Mouse (Mus musculus) kidney, adult 2 months (tissue): ENCODE results near the gene Btbd18. TPM values are rescaled to one million over a fixed set of nuclear protein-coding genes. Genes with fewer than 3 reads are reported as not detected.

Experiments used
- DNase-seq: peaks from one replicate; pipeline ENCODE4 v3.0.0; 2021
- H3K27ac ChIP-seq: fragments of 200-500 bp; 2 replicates; pipeline ENCODE4 v1.5.1; 2012; ENCODE audit warnings: low read depth, low read length, control low read depth, inconsistent platforms; ENCODE audit not compliant: insufficient read depth
- H3K27me3 ChIP-seq: fragments of 200-500 bp; replicated peaks from 2 replicates; pipeline ENCODE4 v1.6.1; 2012; ENCODE audit warnings: mild to moderate bottlenecking, moderate library complexity, low read length, inconsistent platforms; ENCODE audit not compliant: control insufficient read depth, insufficient read depth
- H3K36me3 ChIP-seq: fragments of 200-500 bp; 2 replicates; pipeline ENCODE4 v1.6.1; 2012; ENCODE audit warnings: mild to moderate bottlenecking, moderate library complexity, low read length, inconsistent platforms; ENCODE audit not compliant: control insufficient read depth, insufficient read depth
- H3K4me1 ChIP-seq: fragments of 200-500 bp; 2 replicates; pipeline ENCODE4 v1.6.1; 2011; ENCODE audit warnings: low read length; ENCODE audit not compliant: control insufficient read depth, insufficient read depth
- H3K4me3 ChIP-seq: fragments of 200-500 bp; 2 replicates; pipeline ENCODE4 v1.5.1; 2011; ENCODE audit warnings: mild to moderate bottlenecking, low read depth, low read length, control low read depth; ENCODE audit not compliant: insufficient read depth
- CTCF ChIP-seq: fragments of 200-500 bp; conservative IDR thresholded peaks from 2 replicates; pipeline ENCODE4 v1.5.1; 2011; ENCODE audit warnings: low read depth, mild to moderate bottlenecking, control low read depth, low read length, moderate library complexity, mixed read lengths; ENCODE audit not compliant: insufficient read depth, insufficient read length
- POLR2A ChIP-seq: fragments of 200-500 bp; IDR thresholded peaks from one replicate; pipeline ENCODE4 v1.6.1; 2011; ENCODE audit warnings: low read depth, low read length, control low read depth
- WGBS: fragments of 180-500 bp; shearing (Covaris S2); methylation state at CpG from one replicate; pipeline ENCODE4 v1.1.7; 2018; 5-methylcytosine and 5-hydroxymethylcytosine counted together
- polyA plus RNA-seq: library from polyadenylated mRNA; depleted of rRNA; stranded (reverse); fragments of >200 nt; gene quantifications from 2 replicates; pipeline ENCODE4 v1.2.3, GENCODE M21; 2012

Btbd18 gene
- polyA plus RNA-seq, 1 experiment = 0.02 TPM

GRCm38 (mm10) chr2:84648369-84648768, 10.5 kb upstream of the Btbd18 start:
- H3K36me3 ChIP-seq = no peaks in the 10 kb centered on the region
- peak overlapping the region; percentile 48 for H3K4me3 ChIP-seq
- no peak overlapping the region for H3K27ac ChIP-seq
- H3K4me1 ChIP-seq = peaks cover 16% of the 10 kb centered on the region; the same call in 1 of the 2 replicates
- no peaks in the 10 kb centered on the region for H3K27me3 ChIP-seq
- TF ChIP-seq CTCF (0 out of 2 replicates have a peak, but pooled peaks have one; percentile 5), POLR2A (no peak)
- 8% methylated on average over 6 of the region's 6 CpGs for WGBS
- DNase-seq = no peak

- Histone ChIP-seq H3K36me3 (no peaks in the 10 kb centered on the region), H3K4me1 (peaks cover 10% of the 10 kb centered on the region; the same call in 1 of the 2 replicates), H3K27ac (peak overlapping the region; percentile 82), H3K27me3 (no peaks in the 10 kb centered on the region), H3K4me3 (peak overlapping the region; percentile 100)
- WGBS = 0% methylated on average over 10 of the region's 10 CpGs
- DNase-seq = peak; percentile 38
- TF ChIP-seq POLR2A (no peak), CTCF (no peak)
Observed at GRCm38 (mm10) chr2:84649674-84650073, 9.2 kb upstream of the Btbd18 start.

- peak within 1 kb of the TSS; percentile 100 for H3K4me3 ChIP-seq
- DNase-seq = peak; percentile 95
- no peaks in the 10 kb centered on the region for H3K36me3 ChIP-seq
- no peak for TF ChIP-seq CTCF
- peak; percentile 63 for TF ChIP-seq POLR2A
- WGBS = 1% methylated on average over 15 of the region's 15 CpGs
- H3K4me1 ChIP-seq = peaks cover 10% of the 10 kb centered on the region; the same call in 1 of the 2 replicates
- peak within 1 kb of the TSS; percentile 100 for H3K27ac ChIP-seq
- no peaks in the 10 kb centered on the region for H3K27me3 ChIP-seq
Observed at GRCm38 (mm10) chr2:84650464-84651195, 8.2 kb upstream of the Btbd18 start, which contains the start of gene Ctnnd1. Gene Ctnnd1, minus strand, starts transcription at chr2:84650765.

GRCm38 (mm10) chr2:84653354-84653753, 5.5 kb upstream of the Btbd18 start:
- no peaks in the 10 kb centered on the region for H3K27me3 ChIP-seq
- peaks cover 4% of the 10 kb centered on the region; the same call in 1 of the 2 replicates for H3K4me1 ChIP-seq
- H3K4me3 ChIP-seq = no peak overlapping the region
- peak; percentile 37 for DNase-seq
- no peaks in the 10 kb centered on the region for H3K36me3 ChIP-seq
- TF ChIP-seq CTCF (peak; percentile 25; the same call in 1 of the 2 replicates), POLR2A (no peak)
- no peak overlapping the region for H3K27ac ChIP-seq

- WGBS = 77% methylated on average over 1 of the region's 1 CpGs
- no peak for TF ChIP-seq POLR2A
- TF ChIP-seq CTCF = no peak
Observed at GRCm38 (mm10) chr2:84655864-84656263, 3.0 kb upstream of the Btbd18 start.

GRCm38 (mm10) chr2:84660253-84660652, 1.4 kb downstream of the Btbd18 start:
- Histone ChIP-seq H3K27me3 (no peaks in the 10 kb centered on the region), H3K27ac (no peak overlapping the region), H3K4me3 (no peak overlapping the region), H3K4me1 (no peaks in the 10 kb centered on the region), H3K36me3 (no peaks in the 10 kb centered on the region)
- DNase-seq = peak; percentile 85
- peak; percentile 56 for TF ChIP-seq CTCF
- no peak for TF ChIP-seq POLR2A
- 43% methylated on average over 3 of the region's 3 CpGs for WGBS

More at GRCm38 (mm10) chr2:84655864-84656263, 3.0 kb upstream of the Btbd18 start:
- H3K4me3 ChIP-seq = no peak overlapping the region
- H3K27me3 ChIP-seq = no peaks in the 10 kb centered on the region
- DNase-seq = no peak
- H3K4me1 ChIP-seq = peaks cover 2% of the 10 kb centered on the region; the same call in 1 of the 2 replicates
- H3K36me3 ChIP-seq = no peaks in the 10 kb centered on the region
- H3K27ac ChIP-seq = no peak overlapping the region

- Histone ChIP-seq H3K27ac (no peak overlapping the region), H3K36me3 (no peaks in the 10 kb centered on the region), H3K27me3 (no peaks in the 10 kb centered on the region), H3K4me3 (no peak overlapping the region), H3K4me1 (no peaks in the 10 kb centered on the region)
- 31% methylated on average over 2 of the region's 2 CpGs for WGBS
- peak; percentile 58 for TF ChIP-seq CTCF
- no peak for TF ChIP-seq POLR2A
- DNase-seq = peak; percentile 63
Observed at GRCm38 (mm10) chr2:84662866-84663265, 4.0 kb downstream of the Btbd18 start.
